Mouse (Mus musculus) gastrocnemius, postnatal 36 days (tissue): ENCODE data around the gene H2-T23. TPM values are rescaled to one million over a fixed set of nuclear protein-coding genes. Genes with fewer than 3 reads are reported as not detected.

ENCODE experiments used
- DNase-seq, 2 experiments: peaks; one replicate each; pipeline ENCODE4 v3.0.0; 2022
- intact Hi-C: fragments of 180-260 bp; cut with DNase I; formaldehyde crosslinking; loops from one replicate; pipeline ENCODE4 v1.15.1; 2025
- total RNA-seq, 2 experiments: library from RNA; stranded (reverse); gene quantifications; 2 replicates each; pipeline ENCODE4 v1.2.3; 2021

H2-T23 gene
- total RNA-seq, 2 experiments from 2014 or later = 7.7 to 8.3 TPM

DNA sequence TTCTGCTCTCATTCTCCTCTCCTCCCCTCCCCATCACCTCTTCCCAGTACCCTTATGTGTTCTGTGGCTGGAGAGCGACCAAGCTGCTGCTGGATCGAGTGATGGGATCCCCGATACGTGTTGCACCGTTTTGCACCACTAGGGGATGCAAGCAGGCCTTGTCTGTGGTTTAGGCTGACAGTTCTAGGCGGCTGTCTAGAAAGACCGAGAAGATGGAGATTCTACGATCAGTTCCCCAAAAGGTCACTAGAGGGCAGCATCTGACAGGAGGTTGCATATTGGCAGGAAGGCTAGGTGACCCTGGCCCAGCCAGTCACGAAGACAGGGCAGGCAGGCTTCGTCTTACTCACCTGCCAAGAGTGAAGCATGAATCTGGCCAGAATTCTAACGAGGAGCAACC lies 35.7 kb downstream of the H2-T23 start:
- intact Hi-C loops = loop anchor here (1.0 to 5.0 kb wide), 2 partner anchors 40 to 120 kb away; no protein-coding TSS in a partner anchor
- DNase-seq = peak; percentile 84 to 94

DNA sequence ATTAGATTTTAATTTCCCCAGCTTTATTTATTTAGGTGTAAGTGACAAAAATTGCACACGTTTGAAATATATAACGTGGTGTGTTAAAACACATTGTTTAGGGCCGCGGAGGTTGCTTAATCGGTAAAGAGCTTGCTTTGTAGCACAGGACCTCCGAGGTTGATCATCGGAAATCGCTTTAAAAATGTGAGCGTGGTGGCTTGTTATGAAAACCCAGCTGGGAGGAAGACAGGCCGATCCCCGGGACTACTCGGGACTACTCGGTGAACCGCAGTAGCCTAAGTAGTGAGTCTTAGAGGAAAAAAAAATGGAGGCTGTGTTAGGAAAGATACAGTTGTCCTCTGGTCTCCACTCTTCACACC lies 37.8 kb downstream of the H2-T23 start:
- no peak for DNase-seq
- intact Hi-C loops = loop anchor here (5.0 kb wide), 1 partner anchor 122 kb away; no protein-coding TSS in a partner anchor

DNA sequence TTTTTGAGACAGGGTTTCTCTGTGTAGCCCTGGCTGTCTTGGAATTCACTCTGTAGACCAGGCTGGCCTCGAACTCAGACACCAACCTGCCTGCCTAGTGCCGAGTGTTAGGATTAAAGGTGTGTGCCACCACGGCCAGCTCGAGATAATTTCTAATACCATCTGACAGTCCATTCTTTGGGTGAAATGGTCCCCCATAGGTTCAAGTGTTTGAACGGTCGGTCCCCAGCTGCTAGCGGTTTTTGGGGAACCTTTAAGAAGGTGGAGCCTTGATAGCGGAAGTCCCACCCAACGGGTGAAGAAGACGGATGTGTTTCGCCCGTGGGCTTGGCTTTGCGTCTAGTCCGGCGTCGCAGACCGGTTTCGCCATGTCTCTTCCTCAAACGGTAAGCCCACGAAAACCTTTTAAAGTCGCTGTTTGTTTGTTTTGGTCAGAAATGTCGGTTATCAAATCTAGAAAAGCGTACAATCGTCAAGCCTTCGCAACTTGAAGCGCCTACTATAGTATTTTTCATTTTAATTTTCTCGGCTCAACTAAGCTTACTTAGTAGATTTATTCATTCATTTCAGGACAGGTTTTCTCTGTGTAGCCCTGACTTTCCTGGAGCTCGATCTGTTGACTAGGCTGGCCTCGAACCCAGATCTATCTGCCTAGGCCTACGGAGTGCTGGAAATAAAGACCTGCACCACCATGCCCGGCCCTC lies 38.3 kb downstream of the H2-T23 start:
- intact Hi-C loops = no loop called here
- peak; percentile 63 to 74 for DNase-seq

DNA sequence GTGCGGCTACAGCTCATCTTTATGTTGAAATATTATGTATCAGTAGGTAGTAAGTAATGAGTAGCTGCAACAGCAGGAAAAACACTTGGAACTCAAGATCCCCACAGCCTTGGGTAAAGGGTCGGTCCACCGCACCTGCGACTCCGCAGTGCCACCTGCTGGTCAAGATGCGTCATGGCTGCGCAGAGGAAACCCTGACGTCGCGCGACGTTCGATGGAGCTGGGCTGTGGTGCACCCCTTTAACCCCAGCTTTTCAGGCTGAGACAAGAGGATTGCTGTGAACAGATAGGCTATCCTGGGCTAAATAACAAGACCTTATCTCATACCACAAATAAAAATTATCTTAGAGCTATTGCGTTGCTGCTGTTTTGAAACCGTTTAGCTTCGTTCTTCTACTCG lies 39.0 kb downstream of the H2-T23 start:
- intact Hi-C loops = loop anchor here (2.0 kb wide), 1 partner anchor 55 kb away; no protein-coding TSS in a partner anchor
- DNase-seq = peak; percentile 64 to 68

DNA sequence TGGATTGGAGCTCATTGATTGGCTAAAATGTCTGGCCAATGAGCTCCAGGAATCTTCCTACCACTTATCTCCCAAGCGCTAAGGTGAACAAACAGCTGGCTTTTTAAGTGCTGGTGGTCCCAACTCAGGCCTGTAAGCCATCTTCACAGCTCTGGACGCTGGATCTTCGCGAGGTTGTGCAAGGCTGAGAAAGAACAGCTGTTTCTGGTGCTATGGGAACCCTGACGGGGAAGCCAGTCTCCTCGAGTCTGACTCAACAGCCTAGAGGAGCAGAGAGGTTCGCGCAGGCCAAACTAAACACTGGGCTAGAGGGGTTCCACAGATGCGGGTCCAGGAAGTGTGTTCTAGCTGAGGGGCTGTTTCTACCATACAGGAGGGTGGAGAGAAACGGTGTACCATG lies 40.9 kb downstream of the H2-T23 start:
- no peak for DNase-seq
- intact Hi-C loops = loop anchor here (2.0 kb wide), 1 partner anchor 53 kb away; no protein-coding TSS in a partner anchor

DNA sequence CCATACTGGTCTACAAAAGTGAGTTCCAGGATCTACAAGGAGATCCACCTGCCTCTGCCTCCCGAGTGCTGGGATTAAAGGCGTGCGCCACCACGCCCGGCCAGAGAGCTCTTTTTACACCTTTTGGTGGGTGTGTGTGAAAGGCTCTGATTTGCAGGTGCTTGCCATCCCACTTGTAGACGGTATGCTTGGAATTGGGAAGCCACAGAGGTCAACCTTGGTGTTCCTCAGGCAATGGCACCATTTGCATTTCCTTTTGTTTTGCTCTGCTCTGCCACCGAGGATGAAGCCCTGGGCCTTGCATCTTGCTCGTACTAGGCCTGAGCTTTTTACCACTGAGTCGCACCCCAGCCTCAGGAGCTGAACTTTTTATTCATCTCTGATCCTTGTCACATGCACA lies 50.9 kb downstream of the H2-T23 start:
- intact Hi-C loops = no loop called here
- no peak for DNase-seq

DNA sequence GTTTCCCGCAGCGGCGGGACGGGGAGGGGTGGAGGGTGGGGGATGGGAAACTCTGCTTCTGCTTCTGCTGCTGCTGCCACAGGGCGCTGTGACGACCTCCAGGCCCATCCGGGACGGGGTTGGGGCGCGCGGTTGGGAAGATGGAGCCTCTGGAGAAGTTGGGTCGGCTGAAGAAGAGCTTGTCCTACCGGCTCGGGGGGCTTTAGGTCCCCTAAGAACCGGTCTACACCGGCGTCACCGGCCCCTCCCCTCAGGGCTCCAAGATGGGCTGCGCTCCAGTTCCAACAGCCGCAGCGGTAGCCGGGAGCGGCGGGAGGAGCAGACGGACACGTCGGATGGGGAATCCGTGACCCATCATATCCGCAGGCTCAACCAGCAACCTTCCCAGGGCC lies 52.3 kb downstream of the H2-T23 start:
- intact Hi-C loops = no loop called here
- DNase-seq = peak; percentile 24 to 49

Other genes starting within 250 kb of the H2-T23 start
- 1 to 10 TPM; 5.3 to 5.4 TPM for gene Ier3, start 211.2 kb downstream of the H2-T23 start, total RNA-seq
- 10 to 100 TPM; 44.0 to 44.1 TPM for gene Flot1, start 209.6 kb downstream of the H2-T23 start, total RNA-seq
- gene Tubb5, start 194.5 kb downstream of the H2-T23 start, total RNA-seq = 10 to 100 TPM; 34.7 to 38.6 TPM
- 1 to 10 TPM; 2.9 to 3.5 TPM for gene Mdc1, start 191.3 kb downstream of the H2-T23 start, total RNA-seq
- gene Nrm, start 171.5 kb downstream of the H2-T23 start, total RNA-seq = 1 to 10 TPM; 1.6 to 2.0 TPM
- gene Ppp1r18, start 167.3 kb downstream of the H2-T23 start, total RNA-seq = 1 to 10 TPM; 5.1 to 5.2 TPM
- gene Dhx16, start 153.0 kb downstream of the H2-T23 start, total RNA-seq = 10 to 100 TPM; 10.8 to 14.2 TPM
- 10 to 100 TPM; 59.6 to 63.8 TPM for gene 2310061I04Rik, start 135.4 kb downstream of the H2-T23 start, total RNA-seq
- 1 to 10 TPM; 3.0 to 3.2 TPM for gene Atat1, start 122.8 kb downstream of the H2-T23 start, total RNA-seq
- gene Mrps18b, start 116.5 kb downstream of the H2-T23 start, total RNA-seq = 10 to 100 TPM; 53.8 to 55.4 TPM
- gene Ppp1r10, start 116.4 kb downstream of the H2-T23 start, total RNA-seq = 10 to 100 TPM; 17.8 to 19.2 TPM
- gene Abcf1, start 63.1 kb downstream of the H2-T23 start, total RNA-seq = 10 to 100 TPM; 64.3 to 70.2 TPM
- gene Gnl1, start 53.0 kb downstream of the H2-T23 start, total RNA-seq = 10 to 100 TPM; 16.6 to 18.7 TPM
- gene Prr3, start 52.6 kb downstream of the H2-T23 start, total RNA-seq = 1 to 10 TPM; 1.7 to 3.4 TPM
- gene H2-T24, start 12.3 kb downstream of the H2-T23 start, total RNA-seq = 1 to 10 TPM in 1 of 2 experiments, under 1 TPM in 1; 0.84 to 2.1 TPM
- gene H2-T22, start 9.9 kb upstream of the H2-T23 start, total RNA-seq = 1 to 10 TPM; 7.1 to 8.0 TPM
- gene Gm6034, start 10.1 kb upstream of the H2-T23 start, total RNA-seq = not detected
- gene Gm11127, start 25.5 kb upstream of the H2-T23 start, total RNA-seq = 1 to 10 TPM; 1.5 to 2.1 TPM
- not detected for gene Gm19684, start 88.8 kb upstream of the H2-T23 start, total RNA-seq
- not detected for gene Gm7030, start 96.6 kb upstream of the H2-T23 start, total RNA-seq
- gene Gm8909, start 135.7 kb upstream of the H2-T23 start, total RNA-seq = not detected
- gene H2-T3, start 157.4 kb upstream of the H2-T23 start, total RNA-seq = under 1 TPM in 1 of 2 experiments, not detected in 1; 0.59 TPM
- gene Rpp21, start 225.2 kb upstream of the H2-T23 start, total RNA-seq = 10 to 100 TPM; 34.5 to 39.6 TPM
- 1 to 10 TPM; 4.0 to 5.9 TPM for gene Trim39, start 239.4 kb upstream of the H2-T23 start, total RNA-seq